Comparison of ENCODE assay signal across 12 mouse cellular contexts in genomic region chr2:125228472-125229409, GRCm38 (mm10).
"Had no signal": no experiment of that assay in that cellular context is flagged by ENCODE, and none has a peak within 500 bp of the region (broad histone marks: within the 10 kb centered on the region; RNA-seq: fewer than 3 reads in every experiment).

No protein-coding gene starts in this region.

- H3K9ac ChIP-seq: kidney, embryonic 15.5 days; limb, embryonic 12.5 days; neural tube, embryonic 13.5 days; stomach, embryonic 15.5 days had no signal

- H3K27me3 ChIP-seq: kidney, embryonic 15.5 days; limb, embryonic 12.5 days; neural tube, embryonic 13.5 days; stomach, embryonic 15.5 days had no signal

- H3K27ac ChIP-seq: kidney, embryonic 15.5 days; limb, embryonic 12.5 days; midbrain, embryonic 10.5 days; neural tube, embryonic 13.5 days; stomach, embryonic 15.5 days had no signal

- H3K4me3 ChIP-seq: kidney, embryonic 15.5 days; limb, embryonic 12.5 days; midbrain, embryonic 10.5 days; neural tube, embryonic 13.5 days; stomach, embryonic 15.5 days had no signal

- DNase-seq: kidney, adult 2 months; kidney, postnatal 14 days; right cerebral cortex, postnatal 14 days; thymus, adult 2 months; thymus, postnatal 25 days had no signal

- ATAC-seq: intestine, embryonic 16.5 days; midbrain, embryonic 16.5 days had no signal

- H3K9me3 ChIP-seq: kidney, embryonic 15.5 days; limb, embryonic 12.5 days; midbrain, embryonic 10.5 days; neural tube, embryonic 13.5 days; stomach, embryonic 15.5 days had no signal

- H3K4me1 ChIP-seq: limb, embryonic 12.5 days; midbrain, embryonic 10.5 days; neural tube, embryonic 13.5 days; stomach, embryonic 15.5 days had no signal

- H3K36me3 ChIP-seq: kidney, embryonic 15.5 days; limb, embryonic 12.5 days; midbrain, embryonic 10.5 days; neural tube, embryonic 13.5 days; stomach, embryonic 15.5 days had no signal

- H3K4me2 ChIP-seq: kidney, embryonic 15.5 days; limb, embryonic 12.5 days; neural tube, embryonic 13.5 days; stomach, embryonic 15.5 days had no signal
